Comparison of ENCODE assay signal across 27 mouse cellular contexts in the genomic region with DNA sequence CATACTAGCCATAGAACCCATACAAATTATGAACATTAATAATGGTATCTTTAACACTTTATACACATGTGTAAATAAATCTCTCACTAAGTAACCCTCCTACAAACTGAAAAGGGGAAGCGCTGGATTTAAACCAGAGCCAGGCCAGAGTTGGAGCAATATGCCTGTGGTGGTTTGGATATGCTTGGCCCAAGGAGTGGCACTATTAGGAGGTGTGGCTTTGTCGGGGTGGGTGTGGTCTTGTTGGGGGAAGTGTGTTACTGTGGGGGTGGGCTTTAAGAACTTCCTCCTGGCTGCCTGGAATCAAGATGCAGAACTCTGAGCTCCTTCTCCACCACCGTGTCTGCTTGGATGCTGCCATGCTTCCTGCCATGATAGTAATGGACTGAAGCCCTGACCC. TPM values are rescaled to one million over a fixed set of nuclear protein-coding genes. Genes with fewer than 3 reads are reported as not detected.
DNase-seq lines count a peak whose midpoint lies in the region; ATAC-seq and TF ChIP-seq lines count a peak whose summit lies in the region.
"Had no signal": no experiment of that assay in that cellular context is flagged by ENCODE, and none has a peak within 500 bp of the region (broad histone marks: within the 10 kb centered on the region; RNA-seq: fewer than 3 reads in every experiment).

No protein-coding gene starts in this region.

- H3K4me2 ChIP-seq in lung, postnatal 0 days (replicated peaks; ENCODE audit: low read depth, low read length), result no peak overlapping the region
- H3K4me2 ChIP-seq: embryonic facial prominence, embryonic 13.5 days; forebrain, embryonic 15.5 days; lung, embryonic 15.5 days; midbrain, embryonic 15.5 days; neural tube, embryonic 12.5 days; stomach, embryonic 15.5 days had no signal

- H3K4me1 ChIP-seq in heart, adult 2 months (ENCODE audit: control insufficient read depth, insufficient read depth, low read length), result peaks cover 3% of the 10 kb centered on the region; the same call in 1 of the 2 replicates
- no peaks in the 10 kb centered on the region for H3K4me1 ChIP-seq in lung, postnatal 0 days (ENCODE audit: insufficient read depth, low read depth, low read length)
- H3K4me1 ChIP-seq: hindbrain, embryonic 10.5 days; midbrain, embryonic 15.5 days; neural tube, embryonic 12.5 days; stomach, embryonic 15.5 days had no signal

- intact Hi-C loops in heart, adult 2 months (cut with DNase I), result no loop called here

- H3K27ac ChIP-seq in heart, adult 2 months, result no peak overlapping the region
- no peak overlapping the region for H3K27ac ChIP-seq in lung, postnatal 0 days (ENCODE audit: low read length)
- H3K27ac ChIP-seq: embryonic facial prominence, embryonic 13.5 days; forebrain, embryonic 10.5 days; forebrain, embryonic 15.5 days; gastrocnemius, adult 2 months; hindbrain, embryonic 10.5 days; left cerebral cortex, adult 2 months; lung, embryonic 15.5 days; midbrain, embryonic 15.5 days; neural tube, embryonic 12.5 days; stomach, embryonic 15.5 days had no signal

- WGBS in heart, adult 2 months, result 65% methylated on average over 3 of the region's 3 CpGs
- WGBS in lung, postnatal 0 days, result 73% methylated on average over 3 of the region's 3 CpGs

- no peak for TF ChIP-seq CTCF in heart, adult 2 months (IDR thresholded peaks at IDR 0.05)
- no peak for TF ChIP-seq CTCF in lung, postnatal 0 days (IDR thresholded peaks at IDR 0.05)

- ATAC-seq in lung, postnatal 0 days, result no peak
- ATAC-seq in monocyte, adult 5-6 weeks (replicated peaks; ENCODE audit: insufficient number of reproducible peaks, low FRiP score, low TSS enrichment, poor library complexity, severe bottlenecking), result 0 out of 2 replicates have a peak, but pooled peaks have one; percentile 27
- ATAC-seq: forebrain, embryonic 15.5 days; intestine, postnatal 0 days; midbrain, embryonic 15.5 days had no signal

- no peak overlapping the region for H3K4me3 ChIP-seq in heart, adult 2 months
- H3K4me3 ChIP-seq in lung, postnatal 0 days (ENCODE audit: low read depth, low read length), result no peak overlapping the region
- H3K4me3 ChIP-seq: embryonic facial prominence, embryonic 13.5 days; forebrain, embryonic 10.5 days; forebrain, embryonic 15.5 days; gastrocnemius, adult 2 months; hindbrain, embryonic 10.5 days; left cerebral cortex, adult 2 months; lung, embryonic 15.5 days; midbrain, embryonic 15.5 days; neural tube, embryonic 12.5 days; stomach, embryonic 15.5 days had no signal

- H3K9me3 ChIP-seq in lung, postnatal 0 days (ENCODE audit: low read length), result no peaks in the 10 kb centered on the region
- H3K9me3 ChIP-seq: embryonic facial prominence, embryonic 13.5 days; forebrain, embryonic 10.5 days; forebrain, embryonic 15.5 days; hindbrain, embryonic 10.5 days; lung, embryonic 15.5 days; midbrain, embryonic 15.5 days; neural tube, embryonic 12.5 days; stomach, embryonic 15.5 days had no signal

- H3K27me3 ChIP-seq in heart, adult 2 months (ENCODE audit: control insufficient read depth, insufficient read depth, low read length), result no peaks in the 10 kb centered on the region
- no peaks in the 10 kb centered on the region for H3K27me3 ChIP-seq in lung, postnatal 0 days (replicated peaks; ENCODE audit: insufficient read depth, low read length)
- H3K27me3 ChIP-seq: embryonic facial prominence, embryonic 13.5 days; forebrain, embryonic 15.5 days; lung, embryonic 15.5 days; midbrain, embryonic 15.5 days; neural tube, embryonic 12.5 days; stomach, embryonic 15.5 days had no signal

- H3K36me3 ChIP-seq in heart, adult 2 months (ENCODE audit: control insufficient read depth, insufficient read depth, low read length), result no peaks in the 10 kb centered on the region
- H3K36me3 ChIP-seq in lung, postnatal 0 days (ENCODE audit: insufficient read depth, low read length), result no peaks in the 10 kb centered on the region
- H3K36me3 ChIP-seq: embryonic facial prominence, embryonic 13.5 days; forebrain, embryonic 10.5 days; forebrain, embryonic 15.5 days; hindbrain, embryonic 10.5 days; lung, embryonic 15.5 days; midbrain, embryonic 15.5 days; neural tube, embryonic 12.5 days; stomach, embryonic 15.5 days had no signal

- H3K9ac ChIP-seq in heart, adult 2 months (ENCODE audit: low read depth, low read length), result no peak overlapping the region
- no peak overlapping the region for H3K9ac ChIP-seq in lung, postnatal 0 days (replicated peaks; ENCODE audit: low read depth)
- H3K9ac ChIP-seq: embryonic facial prominence, embryonic 13.5 days; forebrain, embryonic 15.5 days; lung, embryonic 15.5 days; midbrain, embryonic 15.5 days; neural tube, embryonic 12.5 days; stomach, embryonic 15.5 days had no signal

- no peak for TF ChIP-seq POLR2A in heart, adult 2 months (IDR thresholded peaks at IDR 0.05; ENCODE audit: insufficient read depth, low read depth, low read length)

- DNase-seq in heart, adult 11 months, result peak; percentile 66
- DNase-seq in heart, adult 2 months, result no peak
- DNase-seq in lung, postnatal 36 days, result peak; percentile 57
- DNase-seq in lung, postnatal 0 days (ENCODE audit: low spot score), result no peak
- peak; percentile 36 for DNase-seq in ZHBTc4 (ENCODE audit: low read depth, low spot score)
- no peak for DNase-seq in kidney, postnatal 36 days
- DNase-seq in thymus, postnatal 10 days (ENCODE audit: low spot score in 2 of 2), result no peak
- DNase-seq: adrenal gland, postnatal 10 days; cerebellum, adult 8-10 months; gastrocnemius, adult 2 months; gastrocnemius, postnatal 36 days; heart, postnatal 14 days; kidney, adult 9 months; kidney, postnatal 14 days; right cerebral cortex, postnatal 25 days; thymus, postnatal 14 days had no signal

- H3K79me2 ChIP-seq in heart, adult 2 months (replicated peaks; ENCODE audit: control insufficient read depth, insufficient read depth, low read length), result no peaks in the 10 kb centered on the region

- TF ChIP-seq EP300 in heart, adult 2 months (IDR thresholded peaks at IDR 0.05; ENCODE audit: insufficient read depth, low read depth, low read length), result no peak
- no peak for TF ChIP-seq EP300 in lung, postnatal 0 days (IDR thresholded peaks at IDR 0.05)

RNA-seq across cellular contexts. Expression of a gene that starts 39.9 kb away (rescaled TPM):
- total RNA-seq in heart, adult 2 months (2021), result 10 to 100 TPM; 42.4 to 48.0 TPM
- 14.8 and 34.7 TPM in 2 replicates for polyA plus RNA-seq in heart, adult 2 months (2012; rRNA removed)
- polyA plus RNA-seq in lung, postnatal 0 days (2015; fragmentation: Nextera tagmentation; extraction: Ambion mirVana), result 40.6 and 40.7 TPM in 2 replicates
- total RNA-seq in monocyte, adult 5-6 weeks (2017), result 55.0 to 101 TPM (median 84.1 TPM) in 3 replicates

Comparison
In these comparisons a context has a peak if more than half of its experiments do, and no peak if none do; other contexts are left out.
1. DNase-seq: peak in heart, adult 11 months (single experiment), lung, postnatal 36 days (single experiment) and ZHBTc4 (single experiment); none in heart, adult 2 months (0 of 2), lung, postnatal 0 days (single experiment), kidney, postnatal 36 days (0 of 2) and thymus, postnatal 10 days (0 of 2).